Mouse (Mus musculus): Measurements from ENCODE around the gene Klf3.

DNA sequence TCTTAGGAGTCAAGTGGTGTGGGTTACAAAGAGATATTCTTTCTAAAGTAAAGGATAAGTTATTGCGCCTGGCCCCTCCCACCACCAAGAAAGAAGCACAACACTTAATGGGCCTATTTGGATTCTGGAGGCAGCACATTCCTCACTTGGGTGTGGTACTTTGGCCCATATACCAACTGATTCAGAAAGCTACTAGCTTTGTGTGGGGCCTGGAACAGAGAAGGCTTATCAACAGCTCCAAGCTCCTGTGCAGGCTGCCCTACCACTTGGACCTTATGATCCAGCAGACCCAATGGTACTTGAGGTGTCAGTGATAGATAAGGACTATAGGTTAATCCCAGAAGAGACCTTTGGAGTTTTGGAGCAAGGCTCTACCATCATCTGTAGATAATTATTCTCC is 15.0 kb upstream of the Klf3 start:
- no peak for TF ChIP-seq POLR2A (IDR thresholded peaks at IDR 0.05; ENCODE audit: low read depth, low read length)
- TF ChIP-seq CTCF (IDR thresholded peaks at IDR 0.05; ENCODE audit: extremely low read depth, insufficient read depth, insufficient read length, insufficient replicate concordance) = no peak

Measured in spleen, adult 2 months (tissue).